Mouse (Mus musculus) midbrain, embryonic 15.5 days (tissue): ENCODE measurements at regions not wholly inside any gene's neighbourhood (a gene's known extent, or its start where the extent isn't known, plus 50 kb on each side); places are given as distances from the start of the nearest gene placed in this dataset.

Source experiments
- ATAC-seq: fragments of 200-750 bp; cut with Nextera tagmentation; replicated peaks from 2 replicates; pipeline ENCODE4 v1.8.0; 2017; ENCODE audit warnings: moderate TSS enrichment
- H3K27ac ChIP-seq: fragments of 300-500 bp; sonication (generic); 2 replicates; pipeline ENCODE4 v1.5.1; 2015; ENCODE audit warnings: mild to moderate bottlenecking, inconsistent platforms
- H3K27me3 ChIP-seq: fragments of 300-500 bp; sonication (generic); replicated peaks from 2 replicates; pipeline ENCODE4 v1.6.1; 2015; ENCODE audit warnings: inconsistent platforms
- H3K36me3 ChIP-seq: fragments of 300-500 bp; sonication (generic); replicated peaks from 2 replicates; pipeline ENCODE4 v1.6.1; 2015; ENCODE audit warnings: inconsistent platforms
- H3K4me1 ChIP-seq: fragments of 300-500 bp; sonication (generic); 2 replicates; pipeline ENCODE4 v1.6.1; 2015; ENCODE audit warnings: inconsistent platforms
- H3K4me2 ChIP-seq: fragments of 300-500 bp; sonication (generic); 2 replicates; pipeline ENCODE4 v1.6.1; 2015; ENCODE audit warnings: inconsistent platforms, mild to moderate bottlenecking, moderate library complexity
- H3K4me3 ChIP-seq: fragments of 300-500 bp; sonication (generic); 2 replicates; pipeline ENCODE4 v1.5.1; 2015; ENCODE audit warnings: mild to moderate bottlenecking, inconsistent platforms
- H3K9ac ChIP-seq: fragments of 300-500 bp; sonication (generic); 2 replicates; pipeline ENCODE4 v1.6.1; 2015; ENCODE audit warnings: mild to moderate bottlenecking, inconsistent platforms
- H3K9me3 ChIP-seq: fragments of 300-500 bp; sonication (generic); 2 replicates; pipeline ENCODE4 v1.6.1; 2016; ENCODE audit warnings: inconsistent platforms
- WGBS: fragments of 180-500 bp; shearing (Covaris S2); methylation state at CpG from one replicate; pipeline ENCODE4 v1.1.7; 2015; ENCODE audit warnings: mixed read lengths; 5-methylcytosine and 5-hydroxymethylcytosine counted together

DNA sequence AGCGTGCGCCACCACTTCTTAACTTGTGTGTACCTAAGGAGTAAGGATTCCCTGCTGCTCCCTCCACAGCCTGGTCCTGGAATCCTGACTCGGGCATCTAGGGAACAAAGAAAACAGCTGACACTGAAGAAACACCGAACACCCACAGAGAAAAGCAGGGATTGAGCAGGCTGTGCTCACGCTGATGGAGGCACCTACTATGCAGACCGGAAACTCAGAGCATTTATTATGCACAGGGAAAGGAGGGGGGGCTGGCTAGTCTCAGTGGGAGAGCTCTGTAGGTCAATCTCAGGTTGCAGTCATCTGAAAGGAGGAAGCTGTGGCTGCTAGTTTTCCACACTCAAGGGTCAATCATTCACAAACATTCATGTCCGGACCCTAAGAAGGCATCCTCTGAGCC is 300.7 kb upstream of the G2e3 start:
- Histone ChIP-seq H3K27ac (no peak overlapping the region), H3K9me3 (no peaks in the 10 kb centered on the region), H3K4me1 (no peaks in the 10 kb centered on the region), H3K9ac (no peak overlapping the region), H3K4me3 (no peak overlapping the region), H3K36me3 (no peaks in the 10 kb centered on the region), H3K4me2 (no peak overlapping the region), H3K27me3 (no peaks in the 10 kb centered on the region)
- no peak for ATAC-seq
- WGBS = 57% methylated on average over 7 of the region's 7 CpGs

DNA sequence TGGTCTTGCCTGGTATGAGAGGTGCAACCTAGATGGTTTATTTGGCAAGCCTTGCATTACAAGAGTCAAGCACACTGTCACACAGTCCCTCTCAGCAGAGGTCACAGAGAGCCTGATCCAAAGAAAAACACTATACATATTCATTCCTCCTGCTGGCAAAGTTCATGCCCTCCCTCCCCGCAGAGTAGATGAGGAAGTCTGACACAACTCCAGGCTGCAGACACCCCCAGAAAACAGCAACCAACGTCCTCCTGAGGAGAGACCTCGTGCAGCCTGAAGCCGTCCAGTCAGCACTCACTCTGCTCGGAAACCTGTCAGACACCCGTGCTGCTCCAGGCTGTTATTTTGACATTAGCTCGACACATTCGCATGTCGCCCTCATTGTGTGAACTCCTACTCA is 302.4 kb upstream of the G2e3 start:
- Histone ChIP-seq H3K27ac (no peak overlapping the region), H3K9me3 (no peaks in the 10 kb centered on the region), H3K4me2 (no peak overlapping the region), H3K4me1 (no peaks in the 10 kb centered on the region), H3K4me3 (no peak overlapping the region), H3K36me3 (no peaks in the 10 kb centered on the region), H3K27me3 (no peaks in the 10 kb centered on the region), H3K9ac (no peak overlapping the region)
- 40% methylated on average over 9 of the region's 9 CpGs for WGBS
- ATAC-seq = peak; percentile 66

DNA sequence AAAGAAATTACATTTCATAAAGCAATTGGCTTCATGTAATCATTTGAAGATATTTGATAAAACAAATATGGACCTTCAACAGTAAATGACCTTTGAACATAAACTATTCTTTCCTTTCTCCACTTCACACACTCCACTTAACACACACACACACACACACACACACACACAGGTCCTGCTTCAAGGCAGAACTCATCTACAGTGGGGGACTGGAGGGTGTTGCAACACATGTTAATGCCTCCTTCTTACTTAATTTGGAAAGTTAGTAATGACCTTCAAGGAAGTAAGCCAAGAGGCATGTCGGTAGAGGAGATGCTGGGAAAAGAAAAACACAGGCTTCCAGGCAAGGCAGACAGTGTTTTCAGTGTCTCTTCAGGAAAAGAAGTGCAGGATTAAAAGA is 302.8 kb upstream of the G2e3 start:
- Histone ChIP-seq H3K4me2 (no peak overlapping the region), H3K4me1 (no peaks in the 10 kb centered on the region), H3K36me3 (no peaks in the 10 kb centered on the region), H3K9ac (no peak overlapping the region), H3K27me3 (no peaks in the 10 kb centered on the region), H3K27ac (no peak overlapping the region), H3K4me3 (no peak overlapping the region), H3K9me3 (no peaks in the 10 kb centered on the region)
- no peak for ATAC-seq
- 46% methylated on average over 1 of the region's 1 CpGs for WGBS

DNA sequence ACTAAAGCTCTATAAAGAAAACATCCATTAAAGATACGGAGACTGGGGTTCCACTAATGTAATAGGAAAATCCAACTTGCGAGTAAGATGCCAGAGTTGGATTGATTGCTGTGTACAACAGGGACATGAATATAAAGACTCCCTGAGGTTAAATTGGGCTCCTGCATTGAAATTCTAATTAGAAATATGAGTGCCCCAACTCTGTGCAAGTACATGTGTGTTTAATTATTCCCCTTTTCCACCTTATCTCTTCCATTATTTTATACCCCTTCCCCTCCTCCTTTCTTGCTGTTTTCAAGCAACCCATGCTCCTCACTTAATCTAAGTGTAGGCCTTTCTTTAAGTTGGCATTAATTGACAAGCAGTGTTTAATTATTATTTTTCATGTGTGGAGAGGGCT is 315.7 kb upstream of the G2e3 start:
- Histone ChIP-seq H3K36me3 (no peaks in the 10 kb centered on the region), H3K4me3 (no peak overlapping the region), H3K4me1 (peaks cover 7% of the 10 kb centered on the region), H3K27me3 (no peaks in the 10 kb centered on the region), H3K9me3 (no peaks in the 10 kb centered on the region), H3K27ac (no peak overlapping the region), H3K4me2 (no peak overlapping the region), H3K9ac (no peak overlapping the region)
- 69% methylated on average over 2 of the region's 2 CpGs for WGBS
- ATAC-seq = no peak

DNA sequence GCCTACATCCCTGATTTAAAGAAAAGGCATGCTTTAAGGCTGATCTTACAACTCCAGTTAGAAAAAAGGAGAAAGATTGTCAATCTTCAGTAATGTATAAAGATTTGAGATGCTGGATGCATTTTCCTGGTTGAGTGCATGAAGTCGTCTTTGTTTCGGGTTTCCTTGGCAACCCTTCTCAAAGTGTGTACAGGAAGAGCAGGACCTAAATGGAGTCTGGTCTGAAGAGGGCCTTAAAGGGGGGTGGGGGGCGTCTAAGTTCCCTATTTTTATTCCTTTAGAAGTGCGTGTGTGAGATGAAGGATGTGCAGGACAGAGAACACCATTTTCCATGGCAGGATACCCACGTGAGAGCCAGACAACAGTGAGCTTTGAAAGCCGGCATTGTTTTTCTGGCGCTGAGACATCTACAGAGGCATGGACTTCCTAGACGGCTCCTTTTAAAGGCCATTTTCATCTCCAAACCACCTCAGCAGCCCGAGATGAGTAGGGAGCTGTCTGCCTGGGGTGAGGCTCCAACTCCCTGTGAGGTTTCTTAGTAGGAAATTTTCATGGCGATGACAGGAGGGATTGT is 319.2 kb upstream of the G2e3 start:
- no peaks in the 10 kb centered on the region for H3K27me3 ChIP-seq
- H3K4me1 ChIP-seq = peaks cover 7% of the 10 kb centered on the region
- ATAC-seq = peak; percentile 80
- H3K4me3 ChIP-seq = no peak overlapping the region
- H3K27ac ChIP-seq = peak overlapping the region; percentile 57
- H3K9ac ChIP-seq = no peak overlapping the region
- 17% methylated on average over 10 of the region's 10 CpGs for WGBS
- H3K4me2 ChIP-seq = peak overlapping the region; percentile 18; the same call in 1 of the 2 replicates
- H3K9me3 ChIP-seq = no peaks in the 10 kb centered on the region
- no peaks in the 10 kb centered on the region for H3K36me3 ChIP-seq

DNA sequence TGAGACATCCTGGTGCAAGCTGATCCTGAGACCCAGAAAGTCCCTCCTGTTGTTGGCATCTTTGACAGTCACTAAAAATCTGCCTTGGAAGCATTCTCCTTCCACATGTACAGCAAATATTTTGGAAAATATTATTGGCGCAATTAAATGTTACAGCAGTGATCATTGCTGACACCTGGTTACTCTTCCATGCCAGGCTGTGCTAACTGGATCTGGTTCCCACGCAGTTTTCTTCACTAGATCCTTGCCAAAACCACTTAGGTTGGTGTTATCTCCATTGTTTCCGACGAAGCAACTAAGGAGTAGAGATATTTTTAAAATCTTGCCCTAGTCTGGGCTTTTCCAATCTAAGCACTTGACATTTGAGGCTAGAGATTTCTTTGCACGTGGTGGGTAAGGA is 321.8 kb upstream of the G2e3 start:
- H3K4me2 ChIP-seq = no peak overlapping the region
- H3K27ac ChIP-seq = no peak overlapping the region
- H3K36me3 ChIP-seq = no peaks in the 10 kb centered on the region
- peaks cover 7% of the 10 kb centered on the region for H3K4me1 ChIP-seq
- H3K9me3 ChIP-seq = no peaks in the 10 kb centered on the region
- WGBS = 88% methylated on average over 5 of the region's 5 CpGs
- no peak overlapping the region for H3K9ac ChIP-seq
- no peak for ATAC-seq
- H3K4me3 ChIP-seq = no peak overlapping the region
- no peaks in the 10 kb centered on the region for H3K27me3 ChIP-seq

DNA sequence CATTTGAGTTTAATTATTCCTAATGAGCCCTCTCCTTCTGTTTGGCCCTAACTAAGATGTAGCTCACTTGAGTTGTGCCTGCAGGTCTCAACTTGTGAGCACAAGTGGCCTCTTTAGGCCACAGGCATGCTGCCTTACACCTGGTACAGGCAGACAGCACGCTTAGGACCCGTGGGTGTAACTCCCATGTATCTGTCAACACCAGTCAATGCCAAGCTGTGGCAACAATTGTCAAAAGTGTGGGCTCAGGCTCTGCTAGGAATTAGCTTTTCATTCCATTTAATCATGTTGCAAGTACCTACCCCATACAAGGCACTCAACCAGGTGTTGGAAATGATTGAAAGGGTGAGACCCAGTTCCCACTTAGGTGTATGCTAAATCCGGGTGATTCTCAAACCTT is 322.3 kb upstream of the G2e3 start:
- Histone ChIP-seq H3K4me1 (peaks cover 7% of the 10 kb centered on the region), H3K4me2 (no peak overlapping the region), H3K27me3 (no peaks in the 10 kb centered on the region), H3K9me3 (no peaks in the 10 kb centered on the region), H3K27ac (no peak overlapping the region), H3K9ac (no peak overlapping the region), H3K4me3 (no peak overlapping the region), H3K36me3 (no peaks in the 10 kb centered on the region)
- ATAC-seq = no peak
- WGBS = 85% methylated on average over 3 of the region's 3 CpGs

DNA sequence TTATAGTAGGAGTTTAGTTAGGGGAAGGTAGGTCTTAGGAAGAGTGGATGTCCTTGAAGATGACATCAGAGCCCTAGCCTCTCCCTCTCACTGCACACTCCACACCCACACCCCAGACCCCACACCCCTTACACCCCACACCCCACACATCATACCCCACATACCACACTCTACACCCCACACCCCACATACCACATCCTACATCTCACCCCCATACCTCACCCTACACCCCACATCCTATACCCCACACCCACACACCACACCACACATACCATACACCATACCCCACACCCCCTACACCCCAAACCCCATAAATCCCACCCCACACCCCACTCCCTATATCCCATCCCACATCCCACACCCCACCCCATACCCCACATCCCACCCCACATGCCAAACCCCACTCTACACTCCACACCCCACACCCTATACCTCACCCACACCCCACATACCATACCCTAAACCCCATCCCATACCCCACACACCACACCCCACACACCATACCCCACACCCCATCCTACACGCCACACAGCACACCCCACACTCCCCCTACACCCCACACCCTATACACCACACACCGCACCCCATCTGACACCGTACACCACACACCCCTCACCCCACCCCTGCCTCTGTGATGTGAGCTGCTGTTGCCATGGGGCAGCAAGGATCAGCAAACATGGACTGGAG is 323.7 kb upstream of the G2e3 start:
- ATAC-seq = peak; percentile 53
- Histone ChIP-seq H3K4me1 (peaks cover 7% of the 10 kb centered on the region), H3K4me2 (no peak overlapping the region), H3K27me3 (no peaks in the 10 kb centered on the region), H3K27ac (no peak overlapping the region), H3K4me3 (no peak overlapping the region), H3K9me3 (no peaks in the 10 kb centered on the region), H3K36me3 (no peaks in the 10 kb centered on the region), H3K9ac (no peak overlapping the region)
- WGBS = 100% methylated on average over 3 of the region's 3 CpGs

DNA sequence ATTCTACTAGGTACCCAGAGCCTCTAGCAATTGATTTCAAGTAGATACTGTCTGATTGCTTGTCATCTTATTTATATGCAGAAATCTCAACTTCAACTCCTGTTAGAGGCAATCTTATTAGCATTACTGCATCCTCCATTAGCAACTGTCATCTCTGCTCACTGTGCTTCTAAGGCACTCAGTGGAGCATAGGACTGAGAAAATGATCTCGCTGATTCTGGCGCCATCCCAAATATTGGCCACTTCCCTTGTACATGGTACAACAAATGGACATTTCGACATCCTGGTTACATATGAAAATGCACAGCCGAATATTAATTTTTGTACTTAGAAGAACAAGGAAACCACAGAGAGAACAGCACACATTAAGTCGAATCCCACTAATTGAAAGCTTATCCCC is 329.7 kb upstream of the G2e3 start:
- no peak for ATAC-seq
- Histone ChIP-seq H3K9ac (no peak overlapping the region), H3K27me3 (0 out of 2 replicates have a peak, but pooled peaks cover 8% of the 10 kb centered on the region), H3K4me2 (no peak overlapping the region), H3K27ac (no peak overlapping the region), H3K4me1 (no peaks in the 10 kb centered on the region), H3K9me3 (no peaks in the 10 kb centered on the region), H3K4me3 (no peak overlapping the region), H3K36me3 (no peaks in the 10 kb centered on the region)
- 76% methylated on average over 5 of the region's 5 CpGs for WGBS

DNA sequence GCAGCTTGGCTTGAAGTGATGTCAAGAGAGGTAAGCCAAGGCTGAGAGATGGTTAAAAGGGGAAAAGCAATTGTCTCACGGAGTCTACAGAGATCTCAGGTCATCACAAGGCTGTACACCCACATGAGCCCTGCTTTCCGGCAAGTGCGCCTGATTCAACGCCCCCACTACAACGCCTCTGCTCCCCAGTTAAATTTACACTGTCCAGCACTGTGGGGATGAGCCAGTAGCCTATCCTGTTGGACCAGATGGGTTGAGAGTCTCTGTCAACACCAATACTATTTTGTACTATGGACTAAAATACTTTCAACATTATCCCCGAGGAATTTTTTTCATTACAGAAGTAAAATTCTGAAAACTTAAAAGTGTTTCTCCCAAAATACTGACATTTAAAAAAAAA is 331.8 kb upstream of the G2e3 start:
- no peak for ATAC-seq
- 93% methylated on average over 6 of the region's 6 CpGs for WGBS
- no peak overlapping the region for H3K4me2 ChIP-seq

DNA sequence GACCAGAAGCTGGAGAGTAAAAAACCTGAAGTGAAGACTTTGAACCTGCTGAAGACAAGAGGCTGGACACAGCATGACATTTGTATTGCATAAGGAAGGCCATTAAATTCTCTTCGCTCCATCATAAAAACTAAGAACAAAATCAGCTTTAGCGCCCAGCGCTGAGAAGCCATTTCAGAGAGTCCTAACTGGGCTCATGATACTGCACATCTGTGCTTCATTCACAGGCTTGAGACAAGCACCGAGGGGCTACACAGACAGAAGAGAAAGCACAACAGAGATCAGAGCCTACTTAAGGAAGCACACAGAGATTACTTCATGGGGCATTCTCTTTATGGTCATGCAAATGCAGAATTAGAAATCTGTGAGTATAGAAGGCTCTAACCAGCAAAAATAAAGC is 338.2 kb upstream of the G2e3 start:
- H3K36me3 ChIP-seq = no peaks in the 10 kb centered on the region
- 70% methylated on average over 4 of the region's 4 CpGs for WGBS
- no peak for ATAC-seq

More for the DNA sequence above, 331.8 kb upstream of the G2e3 start:
- no peaks in the 10 kb centered on the region for H3K4me1 ChIP-seq
- no peaks in the 10 kb centered on the region for H3K9me3 ChIP-seq
- no peak overlapping the region for H3K9ac ChIP-seq
- H3K27me3 ChIP-seq = 0 out of 2 replicates have a peak, but pooled peaks cover 8% of the 10 kb centered on the region
- no peak overlapping the region for H3K4me3 ChIP-seq
- no peaks in the 10 kb centered on the region for H3K36me3 ChIP-seq
- no peak overlapping the region for H3K27ac ChIP-seq

DNA sequence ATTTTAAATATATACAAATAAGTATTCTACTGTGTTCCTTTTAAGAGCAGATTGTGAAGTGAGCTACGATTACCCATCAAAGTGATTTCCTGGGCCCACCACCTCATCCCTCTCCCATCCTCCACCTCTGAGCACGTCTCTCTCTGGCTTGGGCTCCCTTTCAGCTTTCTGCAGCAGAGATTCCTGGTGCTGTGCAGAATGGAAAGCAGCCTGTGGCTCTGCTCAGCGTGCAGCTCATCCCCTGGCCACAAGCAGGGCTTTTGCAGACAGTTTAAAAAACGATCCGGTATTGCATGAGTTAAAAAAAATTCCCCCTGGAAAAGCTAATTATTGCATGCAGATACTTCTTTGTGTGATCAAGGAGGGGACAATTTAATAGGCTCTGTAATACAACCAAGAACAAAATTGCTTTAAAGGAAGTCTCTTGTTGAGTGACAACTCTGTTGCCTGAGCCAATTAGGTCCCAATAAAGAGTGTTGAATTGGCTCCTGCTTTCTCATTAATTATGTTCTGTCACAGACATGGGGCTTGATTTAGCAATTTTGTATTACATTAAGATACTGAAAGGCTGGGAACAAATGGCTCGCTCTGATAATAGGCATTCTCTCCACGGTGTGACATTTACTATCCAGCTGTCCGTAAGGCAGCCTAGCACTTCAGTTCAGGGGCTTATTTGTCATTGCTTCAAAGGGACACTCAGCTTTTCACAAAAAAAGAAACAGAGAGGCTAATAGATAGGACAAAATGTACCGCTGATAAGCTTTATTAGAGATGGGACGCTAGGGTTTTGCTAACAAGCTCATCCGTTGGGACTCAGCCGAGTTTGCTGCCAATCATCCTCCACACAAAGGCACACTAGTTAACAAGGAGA is 345.9 kb upstream of the G2e3 start:
- ATAC-seq = peak; percentile 87
- Histone ChIP-seq H3K27me3 (peaks cover 15% of the 10 kb centered on the region), H3K4me1 (peaks cover 32% of the 10 kb centered on the region), H3K9ac (0 out of 2 replicates have a peak overlapping the region, but pooled peaks have one; percentile 12), H3K9me3 (no peaks in the 10 kb centered on the region), H3K4me3 (no peak overlapping the region), H3K27ac (peak overlapping the region; percentile 74), H3K4me2 (peak overlapping the region; percentile 33), H3K36me3 (no peaks in the 10 kb centered on the region)
- 6% methylated on average over 12 of the region's 12 CpGs for WGBS

More for the DNA sequence above, 338.2 kb upstream of the G2e3 start:
- Histone ChIP-seq H3K9ac (no peak overlapping the region), H3K27ac (no peak overlapping the region), H3K27me3 (peaks cover 9% of the 10 kb centered on the region), H3K9me3 (no peaks in the 10 kb centered on the region), H3K4me3 (no peak overlapping the region), H3K4me1 (no peaks in the 10 kb centered on the region), H3K4me2 (no peak overlapping the region)
